Mouse (Mus musculus): ENCODE results near the gene Mbtd1. TPM values are rescaled to one million over a fixed set of nuclear protein-coding genes. Genes with fewer than 3 reads are reported as not detected.

The Mbtd1 gene
- polyA plus RNA-seq, 1 experiment from 2014 or later = 50.1 TPM

DNA sequence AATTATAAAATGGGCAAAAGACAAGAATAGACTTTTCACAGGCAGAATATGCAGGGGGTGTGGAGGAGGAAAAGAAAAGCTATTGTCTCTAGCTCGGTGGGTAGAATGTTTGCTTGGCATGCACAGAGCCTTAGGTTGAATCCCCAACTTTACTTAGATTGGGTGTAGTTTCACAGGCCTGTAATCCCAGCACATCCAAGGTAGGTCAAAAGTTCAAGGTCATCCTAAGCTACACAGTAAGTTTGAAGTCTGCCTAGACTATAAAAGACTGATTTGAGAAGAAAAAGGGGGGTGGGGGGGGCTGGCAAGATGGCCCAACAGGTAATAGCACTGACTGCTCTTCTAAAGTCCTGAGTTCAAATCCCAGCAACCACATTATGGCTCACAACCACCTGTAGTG, 84.1 kb downstream of the Mbtd1 start:
- peaks cover 10% of the 10 kb centered on the region for H3K36me3 ChIP-seq
- H3K27me3 ChIP-seq = no peaks in the 10 kb centered on the region
- H3K4me3 ChIP-seq = no peak overlapping the region
- peaks cover 17% of the 10 kb centered on the region for H3K4me1 ChIP-seq
- no peak for ATAC-seq (ENCODE audit: low FRiP score)
- H3K9ac ChIP-seq = no peak overlapping the region
- no peaks in the 10 kb centered on the region for H3K9me3 ChIP-seq (replicated peaks)
- no peak overlapping the region for H3K27ac ChIP-seq
- no peak overlapping the region for H3K4me2 ChIP-seq (replicated peaks)
- 65% methylated on average over 1 of the region's 1 CpGs for WGBS

DNA sequence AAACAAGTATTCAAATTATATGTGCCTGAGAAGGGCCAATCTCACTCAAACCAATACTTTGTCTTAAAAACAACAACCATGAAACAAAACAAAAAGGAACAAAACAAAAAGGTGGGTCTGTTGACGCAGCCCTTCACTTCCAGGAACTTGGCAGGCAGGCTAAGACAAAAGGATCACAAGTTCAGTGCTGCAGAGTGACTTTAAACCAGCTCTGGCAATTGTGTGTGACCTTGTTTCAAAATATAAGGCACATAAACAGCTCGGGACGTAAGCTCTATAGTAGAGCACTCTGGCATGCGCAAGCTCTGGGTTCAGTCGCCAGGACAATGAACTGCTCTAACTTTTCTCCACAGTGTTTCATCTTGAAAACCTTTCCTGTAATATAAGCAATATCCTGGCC, 87.3 kb downstream of the Mbtd1 start:
- 85% methylated on average over 5 of the region's 5 CpGs for WGBS
- no peaks in the 10 kb centered on the region for H3K27me3 ChIP-seq
- H3K4me2 ChIP-seq (replicated peaks) = no peak overlapping the region
- peaks cover 9% of the 10 kb centered on the region for H3K4me1 ChIP-seq
- H3K9ac ChIP-seq = no peak overlapping the region
- no peaks in the 10 kb centered on the region for H3K9me3 ChIP-seq (replicated peaks)
- ATAC-seq (ENCODE audit: low FRiP score) = no peak
- no peak overlapping the region for H3K4me3 ChIP-seq
- no peaks in the 10 kb centered on the region for H3K36me3 ChIP-seq
- H3K27ac ChIP-seq = no peak overlapping the region

DNA sequence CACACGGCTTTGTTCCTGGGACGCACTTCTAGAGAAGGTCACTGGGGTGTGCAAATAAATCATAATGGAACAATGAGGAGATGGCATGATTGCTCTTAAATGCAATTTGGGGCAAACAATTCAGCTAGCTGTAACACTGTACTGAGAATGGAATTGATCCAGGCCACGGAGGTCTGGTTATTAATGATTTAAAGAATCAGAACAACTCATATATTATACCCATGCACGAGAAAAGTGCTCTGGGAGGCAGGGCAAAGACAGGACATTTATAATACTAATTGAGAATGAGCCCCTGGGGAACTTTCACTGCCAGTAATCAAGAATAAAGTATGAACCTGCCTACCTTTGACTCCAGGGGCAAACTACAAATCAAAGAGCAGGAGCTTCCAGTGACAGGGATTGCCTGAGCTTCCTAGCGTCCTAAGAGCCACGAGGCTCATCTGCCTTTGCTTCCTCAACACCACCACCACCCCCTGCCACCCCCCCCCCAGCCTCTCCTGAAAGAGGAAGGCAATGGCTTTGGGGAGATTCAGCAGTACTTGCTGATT, 93.9 kb downstream of the Mbtd1 start:
- Histone ChIP-seq H3K4me1 (no peaks in the 10 kb centered on the region), H3K4me3 (no peak overlapping the region), H3K27me3 (no peaks in the 10 kb centered on the region), H3K9ac (no peak overlapping the region), H3K36me3 (no peaks in the 10 kb centered on the region), H3K27ac (no peak overlapping the region), H3K4me2 (replicated peaks) (no peak overlapping the region), H3K9me3 (replicated peaks) (no peaks in the 10 kb centered on the region)
- WGBS = 39% methylated on average over 6 of the region's 6 CpGs
- ATAC-seq (ENCODE audit: low FRiP score) = no peak

DNA sequence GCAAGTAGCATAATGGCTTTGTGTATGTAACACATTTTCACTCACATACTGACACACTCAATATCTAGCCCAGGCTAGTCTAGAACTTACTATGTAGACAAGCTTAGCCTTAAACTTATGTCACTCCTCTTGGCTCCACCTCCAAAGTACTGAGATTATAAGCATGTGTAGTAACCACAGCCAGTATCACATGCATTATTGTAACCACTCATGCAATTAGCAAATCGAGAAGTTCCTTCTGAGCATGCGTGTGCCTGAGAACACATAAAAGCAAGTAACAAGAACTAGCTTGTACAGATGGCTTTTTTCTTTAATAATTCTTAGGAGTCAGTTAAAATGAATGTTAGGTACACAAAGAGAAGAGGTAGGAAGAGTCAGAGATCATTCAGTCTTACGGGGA, 99.0 kb downstream of the Mbtd1 start:
- no peaks in the 10 kb centered on the region for H3K4me1 ChIP-seq
- H3K27me3 ChIP-seq = no peaks in the 10 kb centered on the region
- H3K27ac ChIP-seq = no peak overlapping the region
- H3K9ac ChIP-seq = no peak overlapping the region
- H3K4me3 ChIP-seq = no peak overlapping the region
- no peaks in the 10 kb centered on the region for H3K36me3 ChIP-seq
- no peak overlapping the region for H3K4me2 ChIP-seq (replicated peaks)
- 90% methylated on average over 3 of the region's 3 CpGs for WGBS
- ATAC-seq (ENCODE audit: low FRiP score) = no peak
- no peaks in the 10 kb centered on the region for H3K9me3 ChIP-seq (replicated peaks)

DNA sequence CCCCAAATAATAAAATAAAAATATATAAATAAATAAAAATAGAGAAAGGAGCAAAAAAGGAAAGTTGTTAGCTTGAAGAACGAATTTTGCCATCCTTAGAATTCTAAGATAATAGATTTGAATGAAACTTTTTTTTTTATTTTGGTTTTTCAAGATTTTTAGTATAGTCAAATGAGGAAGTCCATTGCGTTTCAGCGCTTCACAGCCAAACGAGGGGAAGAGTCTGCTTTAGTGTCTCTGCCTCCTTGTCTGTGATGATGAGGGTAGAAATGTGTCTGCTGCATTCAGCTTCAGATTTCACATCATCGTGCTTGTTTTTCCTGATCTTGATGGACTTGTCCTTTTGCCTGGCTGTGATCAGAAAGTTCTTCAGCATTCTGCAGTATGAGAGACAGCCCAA, 99.6 kb downstream of the Mbtd1 start:
- ATAC-seq (ENCODE audit: low FRiP score) = no peak
- H3K9me3 ChIP-seq (replicated peaks) = no peaks in the 10 kb centered on the region
- no peak overlapping the region for H3K4me2 ChIP-seq (replicated peaks)
- no peak overlapping the region for H3K27ac ChIP-seq
- 91% methylated on average over 5 of the region's 5 CpGs for WGBS
- no peak overlapping the region for H3K4me3 ChIP-seq
- no peaks in the 10 kb centered on the region for H3K4me1 ChIP-seq
- no peaks in the 10 kb centered on the region for H3K36me3 ChIP-seq
- no peak overlapping the region for H3K9ac ChIP-seq
- no peaks in the 10 kb centered on the region for H3K27me3 ChIP-seq

DNA sequence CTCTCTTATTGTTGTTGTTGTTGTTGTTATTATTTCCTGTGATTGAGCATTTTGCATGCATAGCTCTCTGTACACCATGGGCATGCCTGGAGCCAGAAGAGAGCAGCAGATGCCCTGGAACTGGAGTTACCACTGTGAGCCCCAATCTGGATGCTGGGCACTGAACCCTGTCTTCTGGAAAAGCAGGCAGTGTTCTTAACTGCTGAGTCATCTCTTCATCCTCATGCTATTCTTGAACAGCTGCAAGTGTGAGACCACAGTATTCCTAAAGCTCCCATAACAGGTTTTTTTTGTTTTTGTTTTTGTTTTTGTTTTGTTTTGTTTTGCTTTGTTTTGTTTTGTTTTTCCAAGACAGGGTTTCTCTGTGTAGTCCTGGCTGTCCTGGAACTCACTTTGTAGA, 100.6 kb downstream of the Mbtd1 start:
- H3K9ac ChIP-seq = no peak overlapping the region
- no peak for ATAC-seq (ENCODE audit: low FRiP score)
- H3K4me1 ChIP-seq = no peaks in the 10 kb centered on the region

DNA sequence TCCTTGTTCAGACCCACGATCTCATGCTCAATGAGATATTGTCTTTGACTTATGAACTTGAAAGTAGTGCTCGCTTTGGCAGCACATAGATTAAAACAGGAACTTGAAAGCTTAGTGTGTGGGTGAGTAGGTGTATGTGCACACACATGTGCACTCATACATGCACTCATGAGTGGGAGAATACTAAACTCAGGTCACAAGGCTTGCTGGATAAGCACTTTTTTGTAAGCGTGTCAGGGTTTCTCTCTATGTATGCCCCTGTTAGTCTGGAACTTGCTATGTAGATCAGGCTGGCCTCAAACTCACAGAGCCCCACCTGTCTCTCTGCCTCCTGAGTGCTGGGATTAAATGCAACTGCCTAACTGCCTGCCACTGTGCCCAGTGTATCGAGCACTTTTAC, 101.4 kb downstream of the Mbtd1 start:
- Histone ChIP-seq H3K4me3 (no peak overlapping the region), H3K4me2 (replicated peaks) (no peak overlapping the region), H3K9me3 (replicated peaks) (no peaks in the 10 kb centered on the region), H3K4me1 (no peaks in the 10 kb centered on the region), H3K9ac (no peak overlapping the region), H3K36me3 (no peaks in the 10 kb centered on the region), H3K27ac (no peak overlapping the region), H3K27me3 (no peaks in the 10 kb centered on the region)
- 85% methylated on average over 4 of the region's 4 CpGs for WGBS
- ATAC-seq (ENCODE audit: low FRiP score) = no peak

More for the DNA sequence above, 100.6 kb downstream of the Mbtd1 start:
- Histone ChIP-seq H3K27me3 (no peaks in the 10 kb centered on the region), H3K36me3 (no peaks in the 10 kb centered on the region), H3K4me3 (no peak overlapping the region), H3K9me3 (replicated peaks) (no peaks in the 10 kb centered on the region), H3K27ac (no peak overlapping the region), H3K4me2 (replicated peaks) (no peak overlapping the region)

DNA sequence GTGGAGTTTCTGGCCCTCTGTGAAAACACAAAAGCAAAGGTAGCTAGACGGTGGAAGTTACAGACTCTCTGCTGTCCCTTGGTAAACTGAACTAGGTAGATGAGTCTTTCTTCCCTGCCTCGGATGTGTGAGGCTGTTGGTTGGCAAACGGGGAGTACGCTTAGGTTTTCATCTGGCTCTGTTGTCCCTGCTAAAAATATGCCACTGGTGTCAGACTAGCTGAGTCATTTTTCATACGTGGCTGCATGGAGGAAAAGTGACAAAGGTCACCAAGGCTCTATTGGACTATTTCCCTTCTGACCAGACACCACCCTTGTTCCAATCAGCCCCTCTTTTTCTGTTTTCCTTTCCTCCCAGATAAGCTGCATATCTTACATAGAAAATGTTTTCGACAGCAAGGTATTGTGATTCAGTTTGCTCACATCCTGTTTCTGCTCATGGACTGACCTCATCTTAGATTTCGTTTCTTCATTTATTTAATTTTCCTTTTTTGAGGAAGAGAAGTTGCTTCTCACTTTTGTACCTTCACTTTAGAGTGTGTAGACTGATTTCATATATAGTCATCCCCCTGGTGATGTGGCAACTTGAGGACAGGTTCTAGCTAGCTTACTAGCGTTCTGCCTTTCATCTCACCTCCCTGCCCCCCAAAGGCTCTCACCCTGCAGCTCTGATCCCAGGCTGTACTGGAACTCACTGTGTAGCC, 102.1 kb downstream of the Mbtd1 start:
- H3K4me2 ChIP-seq (replicated peaks) = no peak overlapping the region
- H3K9me3 ChIP-seq (replicated peaks) = no peaks in the 10 kb centered on the region
- no peaks in the 10 kb centered on the region for H3K4me1 ChIP-seq
- no peak overlapping the region for H3K9ac ChIP-seq
- 71% methylated on average over 8 of the region's 8 CpGs for WGBS
- no peaks in the 10 kb centered on the region for H3K36me3 ChIP-seq
- no peak for ATAC-seq (ENCODE audit: low FRiP score)
- H3K4me3 ChIP-seq = no peak overlapping the region
- H3K27ac ChIP-seq = no peak overlapping the region
- peaks cover 2% of the 10 kb centered on the region; the same call in 1 of the 2 replicates for H3K27me3 ChIP-seq

DNA sequence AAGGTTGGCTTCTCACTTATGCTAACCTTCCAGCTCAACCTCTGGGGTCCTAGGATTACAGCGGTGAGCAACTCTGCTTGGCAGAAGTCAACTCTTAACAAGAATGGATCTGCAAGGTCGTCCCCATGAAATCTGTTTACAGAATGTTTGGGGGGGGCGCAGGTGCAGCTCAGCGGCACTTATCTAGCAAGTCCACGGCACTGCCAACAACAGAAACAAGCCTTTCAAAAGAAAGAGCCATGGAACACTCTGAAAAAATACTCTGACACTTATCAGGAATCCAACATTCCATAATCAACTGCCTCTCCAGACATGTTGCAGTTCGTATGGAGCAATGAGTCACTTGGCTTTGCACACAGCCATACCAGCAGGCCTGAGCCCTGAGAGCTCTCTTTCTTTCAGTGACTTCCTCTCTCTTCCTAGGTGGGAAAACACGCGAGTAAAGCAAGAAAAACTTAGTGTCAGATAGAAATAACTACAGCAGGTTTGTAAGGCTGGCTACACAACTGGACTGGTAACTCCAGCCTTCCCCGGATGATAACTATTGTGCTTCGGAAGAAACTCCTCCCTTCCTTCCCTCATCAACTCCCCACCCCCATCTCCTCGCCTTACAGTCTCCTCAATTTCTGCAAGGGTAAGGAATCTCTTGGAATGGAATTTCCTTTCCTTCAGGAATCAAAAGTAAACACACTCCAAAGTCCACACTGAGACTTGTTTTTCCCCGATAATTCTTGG, 102.8 kb downstream of the Mbtd1 start:
- no peak overlapping the region for H3K9ac ChIP-seq
- 64% methylated on average over 12 of the region's 12 CpGs for WGBS
- no peak for ATAC-seq (ENCODE audit: low FRiP score)
- no peaks in the 10 kb centered on the region for H3K4me1 ChIP-seq
- no peak overlapping the region for H3K27ac ChIP-seq
- H3K4me3 ChIP-seq = no peak overlapping the region
- H3K36me3 ChIP-seq = no peaks in the 10 kb centered on the region
- H3K4me2 ChIP-seq (replicated peaks) = no peak overlapping the region
- H3K27me3 ChIP-seq = peaks cover 3% of the 10 kb centered on the region; the same call in 1 of the 2 replicates
- no peaks in the 10 kb centered on the region for H3K9me3 ChIP-seq (replicated peaks)

DNA sequence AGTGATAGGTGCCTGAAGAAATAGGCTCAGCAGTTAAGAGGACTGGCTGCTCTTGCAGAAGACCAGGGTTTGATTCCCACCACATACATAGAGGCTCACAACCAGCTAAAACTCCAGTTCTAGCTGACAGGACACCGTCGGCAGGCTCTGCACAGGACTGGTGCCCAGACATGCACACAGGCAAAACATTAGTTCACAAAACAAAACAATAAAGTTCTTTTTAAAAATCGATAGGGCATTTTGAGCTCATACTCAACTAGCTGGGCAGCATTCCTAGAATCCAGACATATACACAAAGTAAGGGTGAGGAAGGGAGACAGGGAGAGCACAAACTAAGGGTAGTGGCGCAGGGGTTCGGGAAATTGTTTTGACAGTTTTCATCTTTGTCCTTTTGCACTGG, 108.9 kb downstream of the Mbtd1 start:
- Histone ChIP-seq H3K27ac (no peak overlapping the region), H3K4me3 (no peak overlapping the region), H3K9me3 (replicated peaks) (no peaks in the 10 kb centered on the region), H3K4me2 (replicated peaks) (peak overlapping the region; percentile 97), H3K4me1 (peaks cover 27% of the 10 kb centered on the region), H3K27me3 (peaks cover 3% of the 10 kb centered on the region; the same call in 1 of the 2 replicates), H3K9ac (peak overlapping the region; percentile 91; the same call in 1 of the 2 replicates), H3K36me3 (no peaks in the 10 kb centered on the region)
- 68% methylated on average over 5 of the region's 5 CpGs for WGBS
- ATAC-seq (ENCODE audit: low FRiP score) = no peak

DNA sequence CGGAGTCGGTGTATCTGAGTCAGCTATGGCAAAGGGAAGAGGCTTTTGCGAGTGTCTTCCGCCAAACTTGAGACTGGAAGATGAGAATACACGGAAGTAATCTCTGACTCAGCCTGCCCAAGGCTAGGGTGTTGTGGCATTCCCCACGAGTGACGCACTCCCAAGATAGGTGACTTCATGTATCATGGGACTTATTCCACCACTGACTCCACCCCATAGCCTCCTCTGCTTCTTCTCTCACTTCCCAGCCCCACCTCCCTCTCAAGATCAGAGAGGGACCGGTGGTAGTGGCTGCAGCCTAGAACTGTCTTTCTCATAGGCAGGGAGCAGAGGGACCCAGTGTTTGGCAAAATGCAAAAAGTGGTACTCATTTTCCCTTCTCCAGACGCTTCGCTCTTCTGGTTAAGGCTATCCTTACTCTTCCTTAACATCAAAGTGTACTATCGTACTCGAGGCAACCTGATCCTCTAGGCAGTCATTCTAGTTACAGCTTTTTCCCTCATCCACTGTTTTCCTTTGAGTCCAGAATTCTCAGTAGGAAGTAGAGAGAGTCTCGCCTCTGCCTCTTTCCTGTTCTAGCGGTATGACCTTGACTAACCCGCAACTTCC, 109.6 kb downstream of the Mbtd1 start:
- no peaks in the 10 kb centered on the region for H3K36me3 ChIP-seq
- no peaks in the 10 kb centered on the region for H3K9me3 ChIP-seq (replicated peaks)
- peak overlapping the region; percentile 97 for H3K4me2 ChIP-seq (replicated peaks)
- H3K9ac ChIP-seq = peak overlapping the region; percentile 91
- peak; percentile 27; the same call in 1 of the 2 replicates for ATAC-seq (ENCODE audit: low FRiP score)
- H3K27me3 ChIP-seq = peaks cover 3% of the 10 kb centered on the region; the same call in 1 of the 2 replicates
- H3K27ac ChIP-seq = peak overlapping the region; percentile 93
- H3K4me1 ChIP-seq = peaks cover 28% of the 10 kb centered on the region
- WGBS = 11% methylated on average over 15 of the region's 15 CpGs
- peak overlapping the region; percentile 92 for H3K4me3 ChIP-seq

DNA sequence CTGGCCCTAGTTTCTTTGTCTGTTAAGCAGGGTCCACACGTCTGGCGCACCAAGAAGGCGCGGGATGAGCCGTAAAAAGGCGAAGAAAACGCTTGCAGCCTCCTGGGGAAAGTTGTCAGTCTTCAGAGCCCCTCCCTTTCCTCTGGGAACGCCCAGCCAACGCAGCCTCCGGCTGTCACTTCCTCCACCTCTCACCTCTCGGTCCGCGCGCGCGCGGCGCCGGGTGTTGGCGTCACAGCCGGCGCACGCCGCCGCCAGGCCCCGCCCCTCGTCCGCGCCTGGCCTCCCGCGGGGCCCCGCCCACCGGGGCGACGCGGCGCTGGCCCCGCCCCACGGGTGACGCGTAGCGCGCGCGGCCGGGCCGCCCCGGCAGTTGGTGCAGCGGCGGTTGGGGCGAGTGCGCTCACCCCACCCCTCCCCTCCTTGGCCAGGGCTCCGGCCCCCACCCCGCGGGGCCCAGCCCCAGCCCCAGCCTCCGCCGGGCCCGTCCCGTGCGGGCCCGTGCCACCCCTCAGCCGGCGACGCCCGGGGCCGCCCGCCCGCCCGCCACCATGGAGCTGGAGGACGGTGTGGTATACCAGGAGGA, 110.2 kb downstream of the Mbtd1 start, which contains the start of gene Spag9:
Gene Spag9 (plus strand): TSS at position 372 of the 586 bp plus-strand sequence.
- Histone ChIP-seq H3K9me3 (replicated peaks) (no peaks in the 10 kb centered on the region), H3K36me3 (no peaks in the 10 kb centered on the region), H3K4me3 (peak within 1 kb of the TSS; percentile 92), H3K27me3 (peaks cover 3% of the 10 kb centered on the region; the same call in 1 of the 2 replicates), H3K27ac (peak within 1 kb of the TSS; percentile 93), H3K4me2 (replicated peaks) (peak within 1 kb of the TSS; percentile 97), H3K9ac (peak within 1 kb of the TSS; percentile 91), H3K4me1 (peaks cover 28% of the 10 kb centered on the region)
- 1% methylated on average over 51 of the region's 70 CpGs for WGBS
- ATAC-seq (ENCODE audit: low FRiP score) = peak; percentile 94
